ENCODE assay signal across 16 mouse cellular contexts in the genomic region with DNA sequence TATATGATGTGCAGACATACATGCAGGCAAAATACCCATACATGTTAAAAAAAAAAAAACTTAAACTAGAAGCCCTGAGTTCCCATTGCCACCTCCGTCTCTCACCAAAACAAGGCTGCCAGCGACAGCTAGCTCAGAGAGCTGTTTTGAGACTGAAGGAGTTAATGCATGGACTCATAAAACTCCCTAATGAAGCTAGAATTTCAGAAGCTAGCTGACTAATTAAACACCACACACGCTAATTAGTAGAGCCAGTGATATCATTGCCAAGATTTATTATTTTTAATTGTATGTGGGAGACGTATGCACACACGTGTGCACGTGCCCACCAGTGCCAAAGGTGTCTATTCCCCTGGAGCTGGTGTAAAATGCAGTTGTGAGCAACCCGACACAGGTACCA.
"Had no signal": no experiment of that assay in that cellular context is flagged by ENCODE, and none has a peak within 500 bp of the region (broad histone marks: within the 10 kb centered on the region; RNA-seq: fewer than 3 reads in every experiment).

No protein-coding gene starts in this region.

- H3K9ac ChIP-seq: liver, embryonic 14.5 days; lung, embryonic 14.5 days; midbrain, embryonic 12.5 days; stomach, embryonic 15.5 days had no signal

- H3K9me3 ChIP-seq: midbrain, embryonic 10.5 days; midbrain, embryonic 12.5 days; stomach, embryonic 15.5 days had no signal

- ATAC-seq: midbrain, embryonic 16.5 days had no signal

- H3K27me3 ChIP-seq: midbrain, embryonic 12.5 days; stomach, embryonic 15.5 days had no signal

- H3K36me3 ChIP-seq: midbrain, embryonic 12.5 days; stomach, embryonic 15.5 days had no signal

- H3K4me2 ChIP-seq: lung, embryonic 14.5 days; midbrain, embryonic 12.5 days; stomach, embryonic 15.5 days had no signal

- H3K27ac ChIP-seq: liver, embryonic 14.5 days; midbrain, embryonic 10.5 days; midbrain, embryonic 12.5 days; stomach, embryonic 15.5 days; stomach, postnatal 0 days had no signal

- H3K4me1 ChIP-seq: midbrain, embryonic 10.5 days had no signal

- H3K4me3 ChIP-seq: midbrain, embryonic 10.5 days; midbrain, embryonic 12.5 days; myocyte; stomach, embryonic 15.5 days had no signal

- DNase-seq: lung, adult 18-20 months; lung, embryonic 14.5 days; lung, postnatal 10 days; lung, postnatal 4 days; midbrain, embryonic 14.5 days; right cerebral cortex, postnatal 14 days; thymus, adult 18-20 months; thymus, postnatal 14 days; thymus, postnatal 36 days had no signal
